ENCODE assay signal across 10 mouse cellular contexts in genomic region chr10:121423541-121424349, GRCm38 (mm10). TPM values are rescaled to one million over a fixed set of nuclear protein-coding genes. Genes with fewer than 3 reads are reported as not detected.
DNase-seq lines count a peak whose midpoint lies in the region; ATAC-seq and TF ChIP-seq lines count a peak whose summit lies in the region.
"Had no signal": no experiment of that assay in that cellular context is flagged by ENCODE, and none has a peak within 500 bp of the region (broad histone marks: within the 10 kb centered on the region; RNA-seq: fewer than 3 reads in every experiment).

No protein-coding gene starts in this region.

- H3K9ac ChIP-seq in heart, adult 2 months (ENCODE audit: low read depth, low read length), result no peak overlapping the region
- no peak overlapping the region for H3K9ac ChIP-seq in forebrain, embryonic 13.5 days
- no peak overlapping the region for H3K9ac ChIP-seq in kidney, embryonic 16.5 days (replicated peaks; ENCODE audit: low read length)
- H3K9ac ChIP-seq in liver, embryonic 11.5 days (ENCODE audit: low read depth, low read length), result no peak overlapping the region

- no peak overlapping the region for H3K4me3 ChIP-seq in heart, adult 2 months
- H3K4me3 ChIP-seq in forebrain, embryonic 13.5 days, result no peak overlapping the region
- H3K4me3 ChIP-seq in kidney, embryonic 16.5 days (ENCODE audit: low read length), result no peak overlapping the region
- H3K4me3 ChIP-seq in liver, embryonic 11.5 days (ENCODE audit: low read depth, low read length), result no peak overlapping the region

- no peaks in the 10 kb centered on the region for H3K9me3 ChIP-seq in forebrain, embryonic 13.5 days (replicated peaks)
- no peaks in the 10 kb centered on the region for H3K9me3 ChIP-seq in kidney, embryonic 16.5 days (ENCODE audit: low read length)
- no peaks in the 10 kb centered on the region for H3K9me3 ChIP-seq in liver, embryonic 11.5 days (ENCODE audit: control insufficient read depth, low read length)

- H3K4me2 ChIP-seq in forebrain, embryonic 13.5 days, result peak overlapping the region; percentile 22; the same call in 1 of the 2 replicates
- no peak overlapping the region for H3K4me2 ChIP-seq in kidney, embryonic 16.5 days (replicated peaks; ENCODE audit: low read depth, low read length)
- no peak overlapping the region for H3K4me2 ChIP-seq in liver, embryonic 11.5 days

- WGBS in heart, adult 2 months, result 49% methylated on average over 16 of the region's 16 CpGs
- 24% methylated on average over 16 of the region's 16 CpGs for WGBS in forebrain, embryonic 13.5 days
- 47% methylated on average over 16 of the region's 16 CpGs for WGBS in kidney, embryonic 16.5 days
- 82% methylated on average over 16 of the region's 16 CpGs for WGBS in liver, embryonic 11.5 days

- peaks cover 3% of the 10 kb centered on the region for H3K79me2 ChIP-seq in heart, adult 2 months (replicated peaks; ENCODE audit: control insufficient read depth, insufficient read depth, low read length)

- peak overlapping the region; percentile 45 for H3K27ac ChIP-seq in heart, adult 2 months
- H3K27ac ChIP-seq in forebrain, embryonic 13.5 days, result peak overlapping the region; percentile 19
- H3K27ac ChIP-seq in kidney, embryonic 16.5 days (ENCODE audit: low read length), result peak overlapping the region; percentile 56
- H3K27ac ChIP-seq in liver, embryonic 11.5 days (ENCODE audit: low read depth, low read length), result no peak overlapping the region

- peak; percentile 69; the same call in 1 of the 2 replicates for ATAC-seq in forebrain, embryonic 13.5 days
- ATAC-seq in kidney, embryonic 16.5 days (ENCODE audit: low FRiP score, low TSS enrichment), result no peak
- ATAC-seq in CD4-positive, CD25-positive, alpha-beta regulatory T cell, adult 4 months, result no peak
- ATAC-seq in liver, embryonic 11.5 days (replicated peaks; ENCODE audit: low FRiP score), result no peak

- no peak for TF ChIP-seq CTCF in heart, adult 2 months (IDR thresholded peaks at IDR 0.05)

- H3K4me1 ChIP-seq in heart, adult 2 months (ENCODE audit: control insufficient read depth, insufficient read depth, low read length), result peaks cover 51% of the 10 kb centered on the region
- peaks cover 29% of the 10 kb centered on the region for H3K4me1 ChIP-seq in forebrain, embryonic 13.5 days
- H3K4me1 ChIP-seq in kidney, embryonic 16.5 days (ENCODE audit: insufficient read depth, low read length), result peaks cover 85% of the 10 kb centered on the region
- H3K4me1 ChIP-seq in liver, embryonic 11.5 days (replicated peaks; ENCODE audit: control insufficient read depth, insufficient read depth, low read length), result peaks cover 38% of the 10 kb centered on the region

- DNase-seq in heart, adult 2 months, result no peak
- no peak for DNase-seq in heart, adult 8-10 months (ENCODE audit: low spot score)
- DNase-seq in B cell, adult 2 months, result peak; percentile 56 to 62
- DNase-seq in liver, embryonic 11.5 days (ENCODE audit: low spot score), result no peak
- no peak for DNase-seq in adrenal gland, adult 2 months
- DNase-seq: cerebellum, adult 8-10 months had no signal

- H3K27me3 ChIP-seq in heart, adult 2 months (ENCODE audit: control insufficient read depth, insufficient read depth, low read length), result no peaks in the 10 kb centered on the region
- H3K27me3 ChIP-seq in forebrain, embryonic 13.5 days, result peaks cover 7% of the 10 kb centered on the region; the same call in 1 of the 2 replicates
- H3K27me3 ChIP-seq in kidney, embryonic 16.5 days (ENCODE audit: insufficient read depth, low read length), result no peaks in the 10 kb centered on the region
- no peaks in the 10 kb centered on the region for H3K27me3 ChIP-seq in liver, embryonic 11.5 days (replicated peaks; ENCODE audit: control insufficient read depth, insufficient read depth, low read length)
- H3K27me3 ChIP-seq: CH12.LX had no signal

- no peak for TF ChIP-seq POLR2A in heart, adult 2 months (IDR thresholded peaks at IDR 0.05; ENCODE audit: insufficient read depth, low read depth, low read length)

- intact Hi-C loops in heart, adult 2 months (cut with DNase I), result no loop called here

- peaks cover 5% of the 10 kb centered on the region for H3K36me3 ChIP-seq in heart, adult 2 months (ENCODE audit: control insufficient read depth, insufficient read depth, low read length)
- no peaks in the 10 kb centered on the region for H3K36me3 ChIP-seq in forebrain, embryonic 13.5 days (ENCODE audit: poor library complexity, severe bottlenecking)
- H3K36me3 ChIP-seq in kidney, embryonic 16.5 days (ENCODE audit: insufficient read depth, low read length), result no peaks in the 10 kb centered on the region
- no peaks in the 10 kb centered on the region for H3K36me3 ChIP-seq in liver, embryonic 11.5 days (ENCODE audit: control insufficient read depth, insufficient read depth, low read length)

- TF ChIP-seq EP300 in heart, adult 2 months (IDR thresholded peaks at IDR 0.05; ENCODE audit: insufficient read depth, low read depth, low read length), result no peak

RNA-seq across cellular contexts. Expression of gene Rassf3, which starts 52.4 kb away (rescaled TPM):
- 100 to 1,000 TPM; 134 to 135 TPM for total RNA-seq in heart, adult 2 months (2021)
- 69.4 and 121 TPM in 2 replicates for polyA plus RNA-seq in heart, adult 2 months (2012; rRNA removed)
- 100 to 1,000 TPM; 131 to 151 (median 141) TPM for total RNA-seq in heart, adult 8-10 months (2022)
- 3.5 and 3.7 TPM in 2 replicates for polyA plus RNA-seq in forebrain, embryonic 13.5 days (2015; fragmentation: Nextera tagmentation; extraction: Ambion mirVana)
- 14.8 and 15.2 TPM in 2 replicates for polyA plus RNA-seq in kidney, embryonic 16.5 days (2015; fragmentation: Nextera tagmentation; extraction: Ambion mirVana)
- polyA plus RNA-seq in CD4-positive, CD25-positive, alpha-beta regulatory T cell, adult 4 months (2017; shearing (Covaris generic)), result 1 to 10 TPM; 5.4 to 5.5 TPM
- polyA plus RNA-seq in liver, embryonic 11.5 days (2014; fragmentation: Nextera tagmentation; extraction: Ambion mirVana), result 14.0 and 15.4 TPM in 2 replicates
- 10 to 100 TPM; 32.2 to 50.9 TPM for total RNA-seq in adrenal gland, adult 2 months (2021)
- 9.2 and 9.3 TPM in 2 replicates for polyA plus RNA-seq in adrenal gland, adult 2 months (2012; rRNA removed)

RNA-seq across cellular contexts. Expression of gene Gns, which starts 58.9 kb away (rescaled TPM):
- total RNA-seq in heart, adult 2 months (2021), result 10 to 100 TPM; 82.1 to 92.2 TPM
- polyA plus RNA-seq in heart, adult 2 months (2012; rRNA removed), result 45.5 and 55.9 TPM in 2 replicates
- total RNA-seq in heart, adult 8-10 months (2022), result 10 to 100 TPM; 87.6 to 95.8 (median 92.4) TPM
- polyA plus RNA-seq in forebrain, embryonic 13.5 days (2015; fragmentation: Nextera tagmentation; extraction: Ambion mirVana), result 25.0 and 30.5 TPM in 2 replicates
- 52.4 and 58.5 TPM in 2 replicates for polyA plus RNA-seq in kidney, embryonic 16.5 days (2015; fragmentation: Nextera tagmentation; extraction: Ambion mirVana)
- polyA plus RNA-seq in CD4-positive, CD25-positive, alpha-beta regulatory T cell, adult 4 months (2017; shearing (Covaris generic)), result 10 to 100 TPM in 1 of 2 experiments, 1 to 10 TPM in 1; 9.1 to 13.6 TPM
- 31.2 and 31.6 TPM in 2 replicates for polyA plus RNA-seq in liver, embryonic 11.5 days (2014; fragmentation: Nextera tagmentation; extraction: Ambion mirVana)
- total RNA-seq in adrenal gland, adult 2 months (2021), result 100 to 1,000 TPM; 169 to 240 TPM
- polyA plus RNA-seq in adrenal gland, adult 2 months (2012; rRNA removed), result 657 and 731 TPM in 2 replicates

Comparison
In these comparisons a context has a peak if more than half of its experiments do, and no peak if none do; other contexts are left out.
1. DNase-seq: peak in B cell, adult 2 months (2 of 2); none in heart, adult 2 months (0 of 2), heart, adult 8-10 months (single experiment), liver, embryonic 11.5 days (single experiment) and adrenal gland, adult 2 months (single experiment).
2. RNA of gene Gns, which starts 58.9 kb away (polyA plus RNA-seq): 657 to 731 TPM in adrenal gland, adult 2 months; 52.4 to 58.5 TPM in kidney, embryonic 16.5 days, 45.5 to 55.9 TPM in heart, adult 2 months, 31.2 to 31.6 TPM in liver, embryonic 11.5 days, 25.0 to 30.5 TPM in forebrain, embryonic 13.5 days and 9.1 to 13.6 TPM in CD4-positive, CD25-positive, alpha-beta regulatory T cell, adult 4 months; every median in the first group is over 10 times any median in the second.